Mouse (Mus musculus) neural tube, embryonic 11.5 days (tissue): ENCODE results near the gene Acot2. TPM values are rescaled to one million over a fixed set of nuclear protein-coding genes. Genes with fewer than 3 reads are reported as not detected.

Source experiments
- ATAC-seq: fragments of 200-750 bp; cut with Nextera tagmentation; 2 replicates; pipeline ENCODE4 v1.8.0; 2017; ENCODE audit warnings: moderate number of reproducible peaks, mild to moderate bottlenecking, moderate TSS enrichment, moderate library complexity; ENCODE audit not compliant: insufficient read depth, low FRiP score, low TSS enrichment
- DNase-seq: peaks from one replicate; pipeline ENCODE4 v3.0.0-alpha.2; 2015; ENCODE audit warnings: low spot score
- H3K27ac ChIP-seq: fragments of 300-500 bp; sonication (generic); 2 replicates; pipeline ENCODE4 v1.5.1; 2014; ENCODE audit warnings: low read depth, mild to moderate bottlenecking, low read length
- H3K27me3 ChIP-seq: fragments of 300-500 bp; sonication (generic); 2 replicates; pipeline ENCODE4 v1.6.1; 2014; ENCODE audit warnings: mild to moderate bottlenecking, low read length, mixed read lengths; ENCODE audit not compliant: control insufficient read depth, insufficient read depth
- H3K36me3 ChIP-seq: fragments of 300-500 bp; sonication (generic); 2 replicates; pipeline ENCODE4 v1.6.1; 2014; ENCODE audit warnings: mild to moderate bottlenecking, low read length, moderate library complexity, mixed read lengths; ENCODE audit not compliant: control insufficient read depth, insufficient read depth
- H3K4me1 ChIP-seq: fragments of 300-500 bp; sonication (generic); 2 replicates; pipeline ENCODE4 v1.6.1; 2014; ENCODE audit warnings: low read length, mixed read lengths; ENCODE audit not compliant: control insufficient read depth, insufficient read depth
- H3K4me2 ChIP-seq: fragments of 300-500 bp; sonication (generic); 2 replicates; pipeline ENCODE4 v1.6.1; 2014; ENCODE audit warnings: low read depth, mild to moderate bottlenecking, moderate library complexity
- H3K4me3 ChIP-seq: fragments of 300-500 bp; sonication (generic); 2 replicates; pipeline ENCODE4 v1.5.1; 2014; ENCODE audit warnings: low read depth, low read length
- H3K9ac ChIP-seq: fragments of 300-500 bp; sonication (generic); 2 replicates; pipeline ENCODE4 v1.6.1; 2014; ENCODE audit warnings: mild to moderate bottlenecking, low read length
- H3K9me3 ChIP-seq: fragments of 300-500 bp; sonication (generic); 2 replicates; pipeline ENCODE4 v1.6.1; 2016; ENCODE audit warnings: low read length; ENCODE audit not compliant: control insufficient read depth
- WGBS: fragments of 180-500 bp; shearing (Covaris S2); extraction: QIAGEN DNeasy Blood & Tissue Kit; methylation state at CpG from one replicate; pipeline ENCODE4 v1.1.7; 2014; 5-methylcytosine and 5-hydroxymethylcytosine counted together
- polyA plus RNA-seq: library from polyadenylated mRNA; unstranded; fragments of >200 nt; fragmentation: Nextera tagmentation; extraction: Ambion mirVana; gene quantifications from 2 replicates; pipeline ENCODE4 v1.2.1, GENCODE M21; 2014

Acot2 gene
- polyA plus RNA-seq, 1 experiment from 2014 or later = 12.6 TPM

DNA sequence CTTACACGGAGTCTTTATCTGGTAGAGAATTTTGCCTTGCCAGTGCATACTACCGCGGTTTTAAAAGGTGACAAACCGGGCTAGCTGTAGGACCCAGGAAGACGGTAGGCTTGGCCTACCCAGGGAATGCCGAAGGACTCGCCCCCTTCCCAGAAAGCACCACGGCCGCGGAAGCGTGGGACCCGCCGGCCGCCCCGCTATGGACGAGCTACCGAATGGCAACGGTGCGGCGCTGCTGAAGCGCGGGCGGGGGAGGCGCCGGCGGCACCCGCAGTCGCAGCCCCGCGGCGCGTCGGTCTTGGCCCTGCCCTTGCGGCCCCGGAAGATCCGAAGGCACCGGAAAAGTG is 37.2 kb upstream of the Acot2 start, which contains the start of gene Riox1:
TSS of gene Riox1 (plus strand) at position 116 of the 347 bp plus-strand sequence.
- 0% methylated on average over 34 of the region's 37 CpGs for WGBS
- Histone ChIP-seq H3K27ac (peak within 1 kb of the TSS; percentile 75), H3K4me2 (peak within 1 kb of the TSS; percentile 96), H3K27me3 (no peaks in the 10 kb centered on the region), H3K9ac (peak within 1 kb of the TSS; percentile 80), H3K4me1 (peaks cover 10% of the 10 kb centered on the region), H3K9me3 (no peaks in the 10 kb centered on the region), H3K36me3 (no peaks in the 10 kb centered on the region), H3K4me3 (peak within 1 kb of the TSS; percentile 88)
- ATAC-seq (peak; percentile 94), DNase-seq (peak; percentile 89)

DNA sequence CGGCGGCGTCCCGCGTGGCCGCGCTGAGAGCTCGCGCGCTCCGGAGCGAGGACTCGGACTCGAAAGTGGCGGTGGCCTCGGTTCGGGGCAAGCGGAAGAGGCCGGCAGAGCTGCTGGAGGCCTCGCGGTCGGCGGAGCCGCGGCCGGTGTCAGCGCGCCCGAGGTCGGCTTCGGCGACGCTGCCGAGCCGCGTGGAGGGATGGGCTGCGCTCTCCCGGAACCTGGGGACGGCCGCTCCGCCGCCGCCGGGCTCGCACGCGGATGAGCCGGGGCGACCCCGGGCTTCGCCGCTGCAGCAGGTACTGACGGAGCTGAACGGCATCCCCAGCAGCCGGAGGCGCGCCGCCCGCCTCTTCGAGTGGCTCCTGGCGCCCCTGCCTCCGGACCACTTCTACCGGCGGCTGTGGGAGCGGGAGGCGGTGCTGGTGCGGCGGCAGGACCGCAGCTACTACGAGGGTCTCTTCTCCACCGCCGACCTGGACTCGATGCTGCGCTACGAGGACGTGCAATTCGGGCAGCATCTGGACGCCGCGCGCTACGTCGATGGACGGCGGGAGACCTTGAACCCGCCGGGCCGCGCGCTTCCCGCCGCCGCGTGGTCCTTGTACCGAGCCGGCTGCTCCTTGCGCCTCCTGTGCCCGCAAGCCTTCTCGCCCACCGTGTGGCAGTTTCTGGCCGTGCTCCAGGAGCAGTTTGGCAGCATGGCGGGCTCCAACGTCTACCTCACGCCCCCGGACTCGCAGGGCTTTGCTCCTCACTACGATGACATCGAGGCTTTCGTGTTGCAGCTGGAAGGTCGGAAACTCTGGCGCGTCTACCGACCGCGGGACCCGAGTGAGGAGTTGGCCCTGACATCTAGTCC is 36.6 kb upstream of the Acot2 start:
- H3K9me3 ChIP-seq = no peaks in the 10 kb centered on the region
- no peaks in the 10 kb centered on the region for H3K27me3 ChIP-seq
- peak; percentile 64 for DNase-seq
- ATAC-seq = peak; percentile 62
- peak overlapping the region; percentile 75 for H3K27ac ChIP-seq
- peak overlapping the region; percentile 96 for H3K4me2 ChIP-seq
- H3K4me3 ChIP-seq = peak overlapping the region; percentile 88
- under 1% methylated on average over 114 of the region's 116 CpGs for WGBS
- H3K4me1 ChIP-seq = peaks cover 10% of the 10 kb centered on the region
- no peaks in the 10 kb centered on the region for H3K36me3 ChIP-seq
- H3K9ac ChIP-seq = peak overlapping the region; percentile 80

GRCm38 (mm10) chr12:83951711-83952575 is 35.7 kb upstream of the Acot2 start:
- ATAC-seq (no peak), DNase-seq (no peak)
- Histone ChIP-seq H3K27me3 (no peaks in the 10 kb centered on the region), H3K4me1 (peaks cover 10% of the 10 kb centered on the region), H3K4me2 (peak overlapping the region; percentile 96), H3K9me3 (no peaks in the 10 kb centered on the region), H3K27ac (no peak overlapping the region), H3K36me3 (no peaks in the 10 kb centered on the region), H3K9ac (peak overlapping the region; percentile 80), H3K4me3 (peak overlapping the region; percentile 88)
- WGBS = 67% methylated on average over 32 of the region's 32 CpGs

- ATAC-seq (no peak), DNase-seq (no peak)
- Histone ChIP-seq H3K27me3 (no peaks in the 10 kb centered on the region), H3K4me3 (no peak overlapping the region), H3K4me1 (no peaks in the 10 kb centered on the region), H3K4me2 (no peak overlapping the region), H3K27ac (no peak overlapping the region), H3K9me3 (no peaks in the 10 kb centered on the region), H3K36me3 (no peaks in the 10 kb centered on the region), H3K9ac (no peak overlapping the region)
- WGBS = 95% methylated on average over 9 of the region's 9 CpGs
These were observed 29.4 kb upstream of the Acot2 start for GRCm38 (mm10) chr12:83958278-83958677.

GRCm38 (mm10) chr12:83965235-83965634 is 22.4 kb upstream of the Acot2 start:
- Histone ChIP-seq H3K27ac (no peak overlapping the region), H3K36me3 (no peaks in the 10 kb centered on the region), H3K9me3 (no peaks in the 10 kb centered on the region), H3K4me1 (no peaks in the 10 kb centered on the region), H3K4me3 (no peak overlapping the region), H3K4me2 (no peak overlapping the region), H3K27me3 (no peaks in the 10 kb centered on the region), H3K9ac (no peak overlapping the region)
- ATAC-seq = no peak
- DNase-seq = no peak
- 80% methylated on average over 7 of the region's 7 CpGs for WGBS

- Histone ChIP-seq H3K9me3 (peaks cover 5% of the 10 kb centered on the region; the same call in 1 of the 2 replicates), H3K27ac (no peak overlapping the region), H3K4me2 (no peak overlapping the region), H3K9ac (no peak overlapping the region), H3K4me3 (no peak overlapping the region), H3K36me3 (no peaks in the 10 kb centered on the region), H3K4me1 (no peaks in the 10 kb centered on the region), H3K27me3 (no peaks in the 10 kb centered on the region)
- no peak for ATAC-seq
- DNase-seq = peak; percentile 24
- 68% methylated on average over 2 of the region's 2 CpGs for WGBS
These were observed 15.5 kb upstream of the Acot2 start for GRCm38 (mm10) chr12:83972117-83972516.

DNA sequence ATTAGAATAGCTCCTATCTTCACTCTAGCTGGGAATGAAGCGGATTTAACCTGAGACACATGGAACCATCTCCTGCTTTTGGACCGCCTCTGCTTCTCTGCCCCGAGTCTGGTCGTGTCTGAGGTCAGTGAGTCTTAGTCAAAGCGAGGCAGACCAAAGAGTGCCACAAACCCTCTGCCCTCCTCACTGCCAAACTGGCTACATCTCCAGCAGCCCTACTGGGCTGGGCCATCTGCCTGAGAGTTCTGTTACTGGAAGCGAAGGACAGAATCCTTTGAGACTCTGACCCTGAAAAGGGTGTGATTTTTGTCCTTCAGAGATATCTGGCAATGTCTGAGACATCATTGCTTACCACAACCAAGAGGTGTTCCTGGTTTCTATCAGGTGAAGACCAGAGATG is 8.8 kb upstream of the Acot2 start:
- DNase-seq (no peak), ATAC-seq (no peak)
- Histone ChIP-seq H3K9me3 (peaks cover 5% of the 10 kb centered on the region; the same call in 1 of the 2 replicates), H3K4me3 (no peak overlapping the region), H3K4me2 (no peak overlapping the region), H3K4me1 (no peaks in the 10 kb centered on the region), H3K27ac (no peak overlapping the region), H3K9ac (no peak overlapping the region), H3K36me3 (no peaks in the 10 kb centered on the region), H3K27me3 (no peaks in the 10 kb centered on the region)
- 89% methylated on average over 6 of the region's 6 CpGs for WGBS

DNA sequence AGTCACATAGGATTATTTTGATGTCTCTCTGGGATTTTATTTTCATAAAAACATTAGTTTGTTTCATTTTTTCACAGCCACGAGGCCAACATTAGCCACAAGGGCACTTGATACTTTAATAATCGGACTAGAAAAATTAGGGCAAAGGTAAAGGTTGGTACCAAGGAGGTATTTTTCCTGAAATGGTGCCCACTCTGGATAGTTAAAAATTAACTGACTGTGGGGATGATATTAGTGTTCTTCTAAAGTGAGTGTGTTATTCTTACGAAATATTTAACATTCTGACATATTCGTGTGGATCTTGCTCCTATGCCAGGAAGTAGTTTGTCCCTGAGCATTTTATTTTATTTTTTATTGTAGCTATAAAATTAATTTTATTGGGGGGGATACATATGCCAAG is 6.0 kb upstream of the Acot2 start:
- Histone ChIP-seq H3K27ac (no peak overlapping the region), H3K9me3 (no peaks in the 10 kb centered on the region), H3K4me1 (no peaks in the 10 kb centered on the region), H3K27me3 (no peaks in the 10 kb centered on the region), H3K36me3 (no peaks in the 10 kb centered on the region), H3K4me2 (no peak overlapping the region), H3K4me3 (no peak overlapping the region), H3K9ac (no peak overlapping the region)
- no peak for DNase-seq
- WGBS = 90% methylated on average over 4 of the region's 4 CpGs
- no peak for ATAC-seq
